Mouse (Mus musculus) CH12.LX (cell line): ENCODE measurements around the gene Gjb4. TPM values are rescaled to one million over a fixed set of nuclear protein-coding genes. Genes with fewer than 3 reads are reported as not detected.

Source experiments
- DNase-seq: peaks from one replicate; pipeline ENCODE4 v3.0.0-alpha.2; 2013; ENCODE audit errors: extremely low read depth
- H3K27ac ChIP-seq: 2 replicates; pipeline ENCODE4 v1.5.1; 2012; ENCODE audit warnings: low read depth, mild to moderate bottlenecking, control low read depth, moderate library complexity; ENCODE audit not compliant: insufficient read depth
- H3K27me3 ChIP-seq: replicated peaks from 2 replicates; pipeline ENCODE3; 2012; ENCODE audit warnings: inconsistent platforms
- H3K36me3 ChIP-seq, 2 experiments: replicated peaks in 1 of 2; 2 replicates each; pipeline versions ENCODE3 to v1.6.1; 2012; ENCODE audit warnings: inconsistent platforms in 1 of 2, low read length in 1 of 2, mild to moderate bottlenecking in 1 of 2, mixed read lengths in 1 of 2, moderate library complexity in 1 of 2; ENCODE audit not compliant: control insufficient read depth in 1 of 2, insufficient read depth in 1 of 2
- H3K4me1 ChIP-seq, 2 experiments: 2 replicates each; pipeline ENCODE4 v1.6.1; 2012; ENCODE audit warnings: inconsistent platforms in 1 of 2, moderate library complexity in 1 of 2; ENCODE audit not compliant: insufficient read depth in 2 of 2, control insufficient read depth in 1 of 2
- H3K4me2 ChIP-seq: 2 replicates; pipeline ENCODE4 v1.6.1; 2012; ENCODE audit warnings: low read depth, mild to moderate bottlenecking, control low read depth; ENCODE audit not compliant: poor library complexity, insufficient read depth, severe bottlenecking
- H3K4me3 ChIP-seq, 3 experiments: fragments of 150-350 bp in 1 of 3; sonication (generic) in 1 of 3; replicated peaks in 1 of 3; 2 replicates each; pipeline versions ENCODE3 to v1.5.1; 2011 to 2012; ENCODE audit warnings: low read depth in 2 of 3, low read length in 2 of 3, mild to moderate bottlenecking in 2 of 3, moderate library complexity in 2 of 3, control low read depth in 1 of 3, improper control_type of control experiment in 1 of 3, inconsistent platforms in 1 of 3, mixed read lengths in 1 of 3; ENCODE audit not compliant: poor library complexity in 1 of 3
- H3K79me2 ChIP-seq: replicated peaks from 2 replicates; pipeline ENCODE4 v1.6.1; 2012; ENCODE audit warnings: mild to moderate bottlenecking, moderate library complexity; ENCODE audit not compliant: control insufficient read depth, poor library complexity, insufficient read depth, severe bottlenecking; ENCODE audit errors: extremely low read depth
- H3K9ac ChIP-seq: 2 replicates; pipeline ENCODE4 v1.6.1; 2012; ENCODE audit warnings: low read depth, mild to moderate bottlenecking, control low read depth, moderate library complexity; ENCODE audit not compliant: insufficient read depth
- H3K9me3 ChIP-seq: replicated peaks from 2 replicates; pipeline ENCODE3; 2012; ENCODE audit warnings: low read length, inconsistent platforms, mixed read lengths
- BHLHE40 ChIP-seq: IDR thresholded peaks from 2 replicates; pipeline ENCODE4 v1.6.1; 2011; ENCODE audit warnings: mild to moderate bottlenecking, low read depth, low read length, improper control_type of control experiment
- CHD1 ChIP-seq: IDR thresholded peaks from 2 replicates; pipeline ENCODE4 v1.6.1; 2012; ENCODE audit warnings: low read depth, low read length, improper control_type of control experiment, inconsistent platforms
- E2F4 ChIP-seq: IDR thresholded peaks from 2 replicates; pipeline ENCODE4 v1.6.1; 2011; ENCODE audit warnings: low read depth, low read length, improper control_type of control experiment; ENCODE audit not compliant: insufficient replicate concordance
- EP300 ChIP-seq: IDR thresholded peaks from 2 replicates; pipeline ENCODE4 v1.6.1; 2011; ENCODE audit warnings: low read length, improper control_type of control experiment
- HCFC1 ChIP-seq: IDR thresholded peaks from 2 replicates; pipeline ENCODE4 v1.6.1; 2012; ENCODE audit warnings: low read depth, mild to moderate bottlenecking, inconsistent platforms, low read length, improper control_type of control experiment
- IRF4 ChIP-seq: IDR thresholded peaks from 2 replicates; pipeline ENCODE4 v1.6.1; 2014; ENCODE audit warnings: low read depth, mild to moderate bottlenecking, inconsistent platforms, low read length, improper control_type of control experiment
- JUN ChIP-seq: IDR thresholded peaks from 2 replicates; pipeline ENCODE4 v1.6.1; 2011; ENCODE audit warnings: low read depth, mild to moderate bottlenecking, low read length, improper control_type of control experiment, moderate library complexity; ENCODE audit not compliant: insufficient read depth
- KAT2A ChIP-seq: IDR thresholded peaks from 2 replicates; pipeline ENCODE4 v1.6.1; 2012; ENCODE audit warnings: low read length, improper control_type of control experiment, inconsistent platforms; ENCODE audit not compliant: insufficient replicate concordance
- MYC ChIP-seq: IDR thresholded peaks from 2 replicates; pipeline ENCODE4 v1.6.1; 2011; ENCODE audit warnings: low read depth, mild to moderate bottlenecking, improper control_type of control experiment, low read length
- NELFE ChIP-seq: IDR thresholded peaks from 2 replicates; pipeline ENCODE4 v1.6.1; 2011; ENCODE audit warnings: low read depth, low read length, improper control_type of control experiment
- POLR2A ChIP-seq: IDR thresholded peaks from 2 replicates; pipeline ENCODE4 v1.6.1; 2011; ENCODE audit warnings: low read depth, mild to moderate bottlenecking, improper control_type of control experiment, low read length
- RAD21 ChIP-seq: IDR thresholded peaks from 2 replicates; pipeline ENCODE4 v1.6.1; 2011; ENCODE audit warnings: low read depth, mild to moderate bottlenecking, low read length, improper control_type of control experiment, moderate library complexity
- SMC3 ChIP-seq: IDR thresholded peaks from 2 replicates; pipeline ENCODE4 v1.6.1; 2011; ENCODE audit warnings: low read depth, low read length, improper control_type of control experiment
- TBP ChIP-seq: conservative IDR thresholded peaks from 2 replicates; pipeline ENCODE4 v1.6.1; 2011; ENCODE audit warnings: low read depth, low read length, improper control_type of control experiment
- UBTF ChIP-seq: IDR thresholded peaks from 2 replicates; pipeline ENCODE4 v1.6.1; 2012; ENCODE audit warnings: low read depth, mild to moderate bottlenecking, inconsistent platforms, low read length, improper control_type of control experiment, moderate library complexity
- USF1 ChIP-seq: IDR thresholded peaks from 2 replicates; pipeline ENCODE4 v1.6.1; 2014; ENCODE audit warnings: low read depth, mild to moderate bottlenecking, inconsistent platforms, low read length, improper control_type of control experiment
- USF2 ChIP-seq: conservative IDR thresholded peaks from 2 replicates; pipeline ENCODE4 v1.6.1; 2011; ENCODE audit warnings: low read depth, low read length, improper control_type of control experiment
- ZC3H11A ChIP-seq: IDR thresholded peaks from 2 replicates; pipeline ENCODE4 v1.6.1; 2012; ENCODE audit warnings: low read depth, mild to moderate bottlenecking, inconsistent platforms, low read length, improper control_type of control experiment
- ZKSCAN1 ChIP-seq: IDR thresholded peaks from 2 replicates; pipeline ENCODE4 v1.6.1; 2012; ENCODE audit warnings: low read depth, inconsistent platforms, low read length, improper control_type of control experiment, borderline replicate concordance
- ZMIZ1 ChIP-seq: IDR thresholded peaks from 2 replicates; pipeline ENCODE4 v1.6.1; 2012; ENCODE audit warnings: low read depth, mild to moderate bottlenecking, inconsistent platforms, low read length, improper control_type of control experiment
- dilution Hi-C: fragments of 300-500 bp; cut with MboI; formaldehyde crosslinking; loops from 2 replicates; pipeline ENCODE4 v1.14.3; 2020; ENCODE audit warnings: low sequenced_read_pairs; ENCODE audit not compliant: extremely low pct_unique_long_range_greater_than_20kb, extremely low pct_ligation_motif_present
- in situ Hi-C: fragments of 300-500 bp; cut with MboI; formaldehyde crosslinking; loops from 3 replicates; pipeline ENCODE4 v1.14.3; 2019; ENCODE audit warnings: low sequenced_read_pairs, low pct_ligation_motif_present, low pct_unique_long_range_greater_than_20kb, mixed read lengths
- polyA plus RNA-seq: library from polyadenylated mRNA; unstranded; fragments of >175 nt; gene quantifications from 2 replicates; pipeline ENCODE4 v1.2.1, GENCODE M21; 2012; ENCODE audit warnings: low read depth; ENCODE audit not compliant: insufficient read length
- total RNA-seq, 2 experiments: library from RNA; depleted of rRNA; stranded (reverse); fragments of 300-350 nt in 1 of 2; fragments of >200 nt in 1 of 2; gene quantifications; 2 replicates each; pipeline ENCODE4 v1.2.3; 2012 to 2014

Gjb4 gene
- total and polyA plus RNA-seq, 3 experiments: not detected

GRCm38 (mm10) chr4:127329046-127329445, 24.8 kb downstream of the Gjb4 start:
- H3K4me2 ChIP-seq: no peak overlapping the region
- DNase-seq: no peak
- H3K27me3 ChIP-seq: peaks cover 15% of the 10 kb centered on the region
- no peaks in the 10 kb centered on the region for H3K9me3 ChIP-seq
- dilution Hi-C loops (no loop called here), in situ Hi-C loops (no loop called here)
- H3K36me3 ChIP-seq: no peaks in the 10 kb centered on the region
- TF ChIP-seq ZC3H11A (no peak), ZMIZ1 (no peak), CHD1 (no peak), JUN (no peak), EP300 (no peak), USF1 (no peak), POLR2A (no peak), IRF4 (no peak), MYC (no peak), HCFC1 (no peak), USF2 (no peak), RAD21 (no peak), BHLHE40 (no peak), KAT2A (no peak), ZKSCAN1 (no peak)
- H3K79me2 ChIP-seq: no peaks in the 10 kb centered on the region
- H3K4me3 ChIP-seq: no peak overlapping the region
- H3K9ac ChIP-seq: no peak overlapping the region
- H3K27ac ChIP-seq: no peak overlapping the region
- peaks cover 2 to 6% of the 10 kb centered on the region in 2 experiments; a peak in 3 of 4 replicates for H3K4me1 ChIP-seq

- no peak overlapping the region for H3K4me3 ChIP-seq
- TF ChIP-seq TBP (no peak), NELFE (no peak), UBTF (no peak), HCFC1 (no peak), E2F4 (no peak), SMC3 (no peak)
- H3K36me3 ChIP-seq: no peaks in the 10 kb centered on the region
- peaks cover 16% of the 10 kb centered on the region for H3K27me3 ChIP-seq
- H3K27ac ChIP-seq: no peak overlapping the region
- no peaks in the 10 kb centered on the region for H3K9me3 ChIP-seq
- peaks cover 2 to 6% of the 10 kb centered on the region in 2 experiments; a peak in 3 of 4 replicates for H3K4me1 ChIP-seq
- no peak for DNase-seq
- H3K79me2 ChIP-seq: no peaks in the 10 kb centered on the region
- H3K4me2 ChIP-seq: no peak overlapping the region
- dilution Hi-C loops: no loop called here
- in situ Hi-C loops: no loop called here
- H3K9ac ChIP-seq: no peak overlapping the region
These were observed 25.5 kb downstream of the Gjb4 start for GRCm38 (mm10) chr4:127328378-127328777.
